Mouse (Mus musculus): Measurements from ENCODE around the gene Lce3d. TPM values are rescaled to one million over a fixed set of nuclear protein-coding genes. Genes with fewer than 3 reads are reported as not detected.

Gene Lce3d
- polyA plus RNA-seq, 1 experiment from 2014 or later, result not detected

Other genes with a start within 250 kb of the Lce3d start
- not detected in 2 replicates for gene Lce1e, start 248.3 kb upstream of the Lce3d start, polyA plus RNA-seq (2016; fragmentation: Nextera tagmentation; extraction: Ambion mirVana)
- gene Lce1f, start 237.0 kb upstream of the Lce3d start, polyA plus RNA-seq (2016; fragmentation: Nextera tagmentation; extraction: Ambion mirVana), result not detected in 2 replicates
- gene Gm38119, start 218.3 kb upstream of the Lce3d start, polyA plus RNA-seq (2016; fragmentation: Nextera tagmentation; extraction: Ambion mirVana), result not detected in 2 replicates
- gene Lce1g, start 205.1 kb upstream of the Lce3d start, polyA plus RNA-seq (2016; fragmentation: Nextera tagmentation; extraction: Ambion mirVana), result not detected in 2 replicates
- not detected in 2 replicates for gene Lce1h, start 192.3 kb upstream of the Lce3d start, polyA plus RNA-seq (2016; fragmentation: Nextera tagmentation; extraction: Ambion mirVana)
- not detected in 2 replicates for gene Lce1i, start 178.5 kb upstream of the Lce3d start, polyA plus RNA-seq (2016; fragmentation: Nextera tagmentation; extraction: Ambion mirVana)
- not detected in 2 replicates for gene Lce1j, start 166.9 kb upstream of the Lce3d start, polyA plus RNA-seq (2016; fragmentation: Nextera tagmentation; extraction: Ambion mirVana)
- not detected in 2 replicates for gene Lce1k, start 149.5 kb upstream of the Lce3d start, polyA plus RNA-seq (2016; fragmentation: Nextera tagmentation; extraction: Ambion mirVana)
- gene Kprp, start 130.1 kb upstream of the Lce3d start, polyA plus RNA-seq (2016; fragmentation: Nextera tagmentation; extraction: Ambion mirVana), result not detected in 2 replicates
- not detected in 2 replicates for gene Lce1l, start 106.1 kb upstream of the Lce3d start, polyA plus RNA-seq (2016; fragmentation: Nextera tagmentation; extraction: Ambion mirVana)
- not detected in 2 replicates for gene 2310050C09Rik, start 87.2 kb upstream of the Lce3d start, polyA plus RNA-seq (2016; fragmentation: Nextera tagmentation; extraction: Ambion mirVana)
- not detected in 2 replicates for gene Lce3a, start 31.2 kb upstream of the Lce3d start, polyA plus RNA-seq (2016; fragmentation: Nextera tagmentation; extraction: Ambion mirVana)
- not detected in 2 replicates for gene Lce3b, start 24.4 kb upstream of the Lce3d start, polyA plus RNA-seq (2016; fragmentation: Nextera tagmentation; extraction: Ambion mirVana)
- gene Lce3c, start 12.9 kb upstream of the Lce3d start, polyA plus RNA-seq (2016; fragmentation: Nextera tagmentation; extraction: Ambion mirVana), result not detected in 2 replicates
- not detected in 2 replicates for gene Lce3e, start 9.7 kb downstream of the Lce3d start, polyA plus RNA-seq (2016; fragmentation: Nextera tagmentation; extraction: Ambion mirVana)
- not detected in 2 replicates for gene Lce3f, start 34.8 kb downstream of the Lce3d start, polyA plus RNA-seq (2016; fragmentation: Nextera tagmentation; extraction: Ambion mirVana)
- not detected in 2 replicates for gene Crct1, start 58.3 kb downstream of the Lce3d start, polyA plus RNA-seq (2016; fragmentation: Nextera tagmentation; extraction: Ambion mirVana)
- gene Lce1m, start 61.7 kb downstream of the Lce3d start, polyA plus RNA-seq (2016; fragmentation: Nextera tagmentation; extraction: Ambion mirVana), result not detected in 2 replicates
- gene Gm4858, start 111.4 kb downstream of the Lce3d start, polyA plus RNA-seq (2016; fragmentation: Nextera tagmentation; extraction: Ambion mirVana), result not detected in 2 replicates
- not detected in 2 replicates for gene Crnn, start 187.4 kb downstream of the Lce3d start, polyA plus RNA-seq (2016; fragmentation: Nextera tagmentation; extraction: Ambion mirVana)
- gene Flg2, start 239.9 kb downstream of the Lce3d start, polyA plus RNA-seq (2016; fragmentation: Nextera tagmentation; extraction: Ambion mirVana), result not detected in 2 replicates

Data from embryonic facial prominence, embryonic 12.5 days (tissue).